ENCODE assay signal across 13 mouse cellular contexts in the genomic region with DNA sequence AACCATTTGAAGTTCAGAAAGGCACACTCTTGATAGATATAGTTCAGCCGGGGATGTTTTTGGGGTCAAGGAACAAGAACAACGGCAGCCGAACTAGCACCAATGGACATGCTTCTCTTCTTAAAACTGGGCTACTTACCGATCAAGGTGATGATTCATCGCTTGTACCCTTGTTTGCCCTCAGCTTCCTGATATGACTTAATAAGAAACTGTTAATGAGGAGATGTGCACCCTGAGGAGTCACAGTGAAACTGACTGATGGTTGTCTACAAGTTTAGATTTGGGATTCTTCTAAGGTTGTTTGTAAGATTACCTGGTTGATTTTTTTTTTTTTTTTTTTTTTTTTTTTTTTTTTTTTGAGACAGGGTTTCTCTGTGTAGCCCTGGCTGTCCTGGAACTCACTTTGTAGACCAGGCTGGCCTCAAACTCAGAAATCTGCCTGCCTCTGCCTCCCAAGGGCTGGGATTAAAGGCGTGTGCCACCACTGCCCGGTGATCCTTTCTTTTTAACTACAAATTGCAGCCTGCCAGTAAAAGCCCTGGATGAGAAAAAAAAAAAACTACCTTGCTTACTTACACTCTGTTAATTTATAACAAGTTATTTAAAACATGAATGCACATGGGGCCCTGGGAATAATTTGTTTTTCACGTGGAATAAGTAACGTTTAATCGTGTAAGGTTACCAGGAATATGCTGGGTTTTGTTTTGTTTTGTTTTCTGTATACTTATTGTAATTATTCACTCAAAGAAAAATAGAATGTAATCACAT.
"Had no signal": no experiment of that assay in that cellular context is flagged by ENCODE, and none has a peak within 500 bp of the region (broad histone marks: within the 10 kb centered on the region; RNA-seq: fewer than 3 reads in every experiment).

No protein-coding gene starts in this region.

- H3K9me3 ChIP-seq: limb, embryonic 12.5 days; liver, embryonic 13.5 days; midbrain, embryonic 10.5 days; neural tube, embryonic 13.5 days had no signal

- H3K4me1 ChIP-seq: neural tube, embryonic 13.5 days had no signal

- H3K4me3 ChIP-seq: layer of hippocampus, adult 2 months; limb, embryonic 12.5 days; liver, embryonic 13.5 days; midbrain, embryonic 10.5 days; myocyte; neural tube, embryonic 13.5 days had no signal

- H3K27ac ChIP-seq: layer of hippocampus, adult 2 months; limb, embryonic 12.5 days; midbrain, embryonic 10.5 days; neural tube, embryonic 13.5 days had no signal

- H3K4me2 ChIP-seq: limb, embryonic 12.5 days; neural tube, embryonic 13.5 days had no signal

- DNase-seq: kidney, postnatal 4 days; liver, postnatal 0 days; lung, postnatal 4 days; midbrain, embryonic 14.5 days; retina, postnatal 1 day; right cerebral cortex, postnatal 14 days; thymus, postnatal 4 days had no signal

- H3K9ac ChIP-seq: limb, embryonic 12.5 days; liver, embryonic 13.5 days; liver, postnatal 0 days; neural tube, embryonic 13.5 days had no signal

- H3K27me3 ChIP-seq: limb, embryonic 12.5 days; liver, embryonic 13.5 days; neural tube, embryonic 13.5 days had no signal

- H3K36me3 ChIP-seq: limb, embryonic 12.5 days; liver, embryonic 13.5 days; midbrain, embryonic 10.5 days; neural tube, embryonic 13.5 days had no signal
